Mouse (Mus musculus): ENCODE results near the gene Cul7. TPM values are rescaled to one million over a fixed set of nuclear protein-coding genes. Genes with fewer than 3 reads are reported as not detected.
A peak's percentile ranks its signal among the peaks of the same experiment; 100 is the strongest.

Gene Cul7
- 30.2 and 34.0 TPM in 2 replicates for polyA plus RNA-seq (2012; rRNA removed)

DNA sequence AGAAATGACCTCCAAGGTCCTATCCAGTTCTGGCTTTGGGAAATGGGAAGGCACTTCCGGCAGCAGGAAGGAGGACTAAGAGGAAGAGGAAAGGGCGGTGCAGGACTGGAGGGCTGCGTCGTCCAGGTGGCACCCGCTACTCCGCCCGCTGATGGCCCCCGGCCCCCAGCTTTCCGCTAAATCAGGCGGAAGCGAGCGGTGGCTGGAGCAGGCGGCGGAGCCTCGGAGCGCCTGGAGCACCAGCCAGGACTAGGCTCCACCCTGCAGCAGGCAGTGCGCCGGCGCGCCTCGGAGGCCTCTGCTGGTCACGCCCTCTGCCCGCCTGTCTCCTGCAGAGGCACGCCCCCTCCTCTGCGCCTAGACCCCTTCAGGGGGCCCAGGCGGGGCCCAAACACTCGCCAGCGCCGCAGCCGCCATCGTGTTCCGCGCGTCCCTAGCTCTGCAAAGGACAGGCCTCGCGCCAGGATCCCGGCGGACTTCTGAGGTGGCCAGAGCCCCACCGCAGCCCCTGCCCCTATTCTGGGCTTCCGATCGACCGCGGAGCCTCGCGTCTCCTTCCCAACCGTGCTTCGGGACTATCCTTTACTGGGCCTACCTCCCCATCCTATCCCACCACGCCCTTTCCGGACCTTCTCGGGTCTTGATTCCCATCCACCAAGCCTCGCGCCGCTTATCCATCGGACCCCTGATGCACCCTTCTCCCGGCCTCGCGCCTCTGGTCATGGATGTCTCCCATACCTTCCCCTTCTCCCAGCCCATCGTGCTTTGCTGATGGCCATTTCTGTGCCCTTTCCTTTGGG, at the start of gene Cul7:
TSS of gene Cul7 (plus strand) at position 106 of the 800 bp plus-strand sequence.
- H3K27me3 ChIP-seq (replicated peaks; ENCODE audit: control insufficient read depth, insufficient read depth, low read length), result no peaks in the 10 kb centered on the region
- H3K27ac ChIP-seq (ENCODE audit: insufficient read depth, low read depth, low read length), result peak within 1 kb of the TSS; percentile 72
- H3K4me1 ChIP-seq (ENCODE audit: control insufficient read depth, insufficient read depth, low read length), result peaks cover 2% of the 10 kb centered on the region
- WGBS, result under 1% methylated on average over 58 of the region's 58 CpGs
- TF ChIP-seq POLR2A (IDR thresholded peaks at IDR 0.05; ENCODE audit: low read depth, low read length) (peak; percentile 28), CTCF (conservative IDR thresholded peaks at IDR 0.05; ENCODE audit: insufficient read depth, insufficient read length, low read depth, low read length) (no peak)
- H3K36me3 ChIP-seq (ENCODE audit: control insufficient read depth, insufficient read depth, low read length), result no peaks in the 10 kb centered on the region
- DNase-seq, result peak; percentile 95
- H3K4me3 ChIP-seq (ENCODE audit: insufficient read depth, low read depth, low read length), result peak within 1 kb of the TSS; percentile 42

DNA sequence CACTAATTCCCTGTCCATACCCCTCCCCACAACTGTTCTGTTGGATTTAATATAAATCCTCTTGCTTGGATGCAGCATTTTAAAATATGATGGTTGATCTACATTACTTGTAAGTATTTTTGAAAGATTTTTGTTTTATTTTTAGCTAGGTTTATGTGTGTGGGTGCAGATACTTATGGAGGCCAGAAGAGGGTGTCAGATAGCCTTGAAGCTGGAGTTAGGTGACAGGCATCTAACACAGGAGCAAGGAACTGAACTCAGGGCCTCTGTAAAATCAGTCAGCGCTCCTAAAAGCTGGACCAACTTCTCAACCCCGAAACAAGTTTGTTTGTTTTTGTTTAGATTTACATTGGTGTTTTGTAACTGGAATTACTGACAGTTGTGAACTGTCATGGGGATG, 49.6 kb upstream of the Cul7 start:
- WGBS, result 88% methylated on average over 2 of the region's 2 CpGs

DNA sequence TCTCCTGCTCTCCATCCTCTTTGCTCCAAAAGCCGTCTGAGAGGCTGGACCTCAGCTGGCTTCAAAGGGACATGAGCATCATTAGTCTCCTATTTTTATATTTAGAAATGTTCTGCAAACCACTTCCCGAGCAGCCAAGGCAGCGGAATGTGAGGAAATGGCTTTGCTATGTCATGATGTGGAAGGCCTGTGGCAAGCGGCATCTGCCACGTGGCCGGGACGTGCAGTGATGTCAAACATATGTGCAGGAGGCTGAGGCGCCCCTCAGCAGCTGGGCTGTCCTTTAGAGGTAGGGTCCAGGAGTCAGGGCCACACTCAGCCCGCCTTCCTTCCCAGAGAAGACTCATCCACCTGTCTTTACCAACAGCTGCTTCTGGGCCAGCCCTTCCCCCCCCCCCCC, 47.9 kb upstream of the Cul7 start:
- H3K4me1 ChIP-seq (ENCODE audit: control insufficient read depth, insufficient read depth, low read length), result no peaks in the 10 kb centered on the region
- no peak overlapping the region for H3K4me3 ChIP-seq (ENCODE audit: insufficient read depth, low read depth, low read length)
- H3K27me3 ChIP-seq (replicated peaks; ENCODE audit: control insufficient read depth, insufficient read depth, low read length), result no peaks in the 10 kb centered on the region
- WGBS, result 55% methylated on average over 9 of the region's 9 CpGs
- H3K27ac ChIP-seq (ENCODE audit: insufficient read depth, low read depth, low read length), result no peak overlapping the region
- H3K36me3 ChIP-seq (ENCODE audit: control insufficient read depth, insufficient read depth, low read length), result no peaks in the 10 kb centered on the region
- TF ChIP-seq POLR2A (IDR thresholded peaks at IDR 0.05; ENCODE audit: low read depth, low read length) (no peak), CTCF (conservative IDR thresholded peaks at IDR 0.05; ENCODE audit: insufficient read depth, insufficient read length, low read depth, low read length) (no peak)
- peak; percentile 39 for DNase-seq

More for the DNA sequence above, 49.6 kb upstream of the Cul7 start:
- no peak overlapping the region for H3K4me3 ChIP-seq (ENCODE audit: insufficient read depth, low read depth, low read length)
- TF ChIP-seq CTCF (conservative IDR thresholded peaks at IDR 0.05; ENCODE audit: insufficient read depth, insufficient read length, low read depth, low read length) (peak; percentile 19; the same call in 1 of the 2 replicates), POLR2A (IDR thresholded peaks at IDR 0.05; ENCODE audit: low read depth, low read length) (no peak)
- no peak for DNase-seq
- H3K36me3 ChIP-seq (ENCODE audit: control insufficient read depth, insufficient read depth, low read length), result no peaks in the 10 kb centered on the region
- H3K4me1 ChIP-seq (ENCODE audit: control insufficient read depth, insufficient read depth, low read length), result no peaks in the 10 kb centered on the region
- H3K27me3 ChIP-seq (replicated peaks; ENCODE audit: control insufficient read depth, insufficient read depth, low read length), result no peaks in the 10 kb centered on the region
- no peak overlapping the region for H3K27ac ChIP-seq (ENCODE audit: insufficient read depth, low read depth, low read length)

DNA sequence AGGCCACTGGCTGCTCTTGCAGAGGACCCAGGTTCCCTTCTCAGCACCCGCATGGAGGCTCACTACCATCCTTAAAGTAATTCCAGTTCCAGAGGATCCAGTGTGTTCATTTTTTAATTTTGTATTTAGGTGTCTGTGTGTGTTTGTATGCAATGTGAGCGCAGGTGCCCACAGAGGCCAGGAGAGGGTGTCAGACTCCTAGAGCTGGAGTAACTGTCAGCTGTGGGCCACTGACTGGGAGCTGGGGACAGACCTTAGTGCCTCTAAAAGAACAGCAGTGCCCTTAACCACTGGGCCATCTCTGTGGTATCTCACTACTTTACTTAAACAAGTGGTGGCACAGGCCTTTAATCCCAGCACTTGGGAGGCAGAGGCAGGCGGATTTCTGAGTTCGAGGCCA, 46.9 kb upstream of the Cul7 start:
- WGBS, result 97% methylated on average over 4 of the region's 4 CpGs
- DNase-seq, result no peak

DNA sequence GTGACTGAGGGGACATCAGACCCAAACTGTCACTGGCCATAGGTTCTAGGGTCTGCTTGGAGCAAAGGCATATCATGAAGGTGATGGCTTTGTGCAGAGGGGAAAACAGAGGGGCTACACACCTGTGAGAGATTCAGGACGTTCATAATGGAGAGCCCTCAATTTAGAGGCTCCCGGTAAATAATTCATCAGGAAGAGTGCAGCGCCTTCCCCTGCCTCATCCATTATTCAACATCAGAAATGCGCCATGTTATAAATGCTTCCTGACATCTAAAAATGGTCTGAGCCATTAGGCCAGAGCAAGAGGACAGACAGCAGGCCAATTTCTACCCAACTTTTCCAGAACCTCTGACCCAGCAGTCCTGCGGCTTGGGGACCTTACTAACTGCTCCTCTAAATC, 45.0 kb upstream of the Cul7 start:
- no peaks in the 10 kb centered on the region for H3K27me3 ChIP-seq (replicated peaks; ENCODE audit: control insufficient read depth, insufficient read depth, low read length)
- H3K4me1 ChIP-seq (ENCODE audit: control insufficient read depth, insufficient read depth, low read length), result no peaks in the 10 kb centered on the region; the same call in 1 of the 2 replicates
- TF ChIP-seq CTCF (conservative IDR thresholded peaks at IDR 0.05; ENCODE audit: insufficient read depth, insufficient read length, low read depth, low read length) (no peak), POLR2A (IDR thresholded peaks at IDR 0.05; ENCODE audit: low read depth, low read length) (no peak)
- H3K4me3 ChIP-seq (ENCODE audit: insufficient read depth, low read depth, low read length), result no peak overlapping the region
- H3K36me3 ChIP-seq (ENCODE audit: control insufficient read depth, insufficient read depth, low read length), result no peaks in the 10 kb centered on the region
- 53% methylated on average over 5 of the region's 5 CpGs for WGBS
- H3K27ac ChIP-seq (ENCODE audit: insufficient read depth, low read depth, low read length), result no peak overlapping the region
- DNase-seq, result no peak

More for the DNA sequence above, 46.9 kb upstream of the Cul7 start:
- no peak overlapping the region for H3K4me3 ChIP-seq (ENCODE audit: insufficient read depth, low read depth, low read length)
- H3K4me1 ChIP-seq (ENCODE audit: control insufficient read depth, insufficient read depth, low read length), result no peaks in the 10 kb centered on the region
- TF ChIP-seq POLR2A (IDR thresholded peaks at IDR 0.05; ENCODE audit: low read depth, low read length) (no peak), CTCF (conservative IDR thresholded peaks at IDR 0.05; ENCODE audit: insufficient read depth, insufficient read length, low read depth, low read length) (no peak)
- H3K27me3 ChIP-seq (replicated peaks; ENCODE audit: control insufficient read depth, insufficient read depth, low read length), result no peaks in the 10 kb centered on the region
- H3K36me3 ChIP-seq (ENCODE audit: control insufficient read depth, insufficient read depth, low read length), result no peaks in the 10 kb centered on the region
- H3K27ac ChIP-seq (ENCODE audit: insufficient read depth, low read depth, low read length), result no peak overlapping the region

DNA sequence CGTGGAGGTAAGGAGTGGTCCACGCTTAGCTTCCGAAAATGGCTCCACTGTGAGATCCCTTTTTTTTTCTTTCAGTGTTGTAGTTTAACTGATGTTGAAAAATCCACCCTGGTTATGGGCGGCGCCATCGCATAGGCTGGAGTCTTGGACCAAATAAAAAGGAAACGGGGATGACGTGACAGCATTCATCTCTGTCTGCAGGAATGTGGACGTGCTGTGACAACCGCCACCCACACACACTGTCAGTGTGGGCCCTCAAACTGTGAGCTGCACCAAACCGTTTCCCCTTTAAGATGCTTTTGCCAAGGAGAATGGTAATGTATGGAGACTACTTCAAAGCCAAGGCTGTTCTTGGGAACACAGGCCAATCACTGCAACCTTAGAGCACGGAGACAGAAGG, 44.1 kb upstream of the Cul7 start:
- no peak for DNase-seq
- no peaks in the 10 kb centered on the region for H3K27me3 ChIP-seq (replicated peaks; ENCODE audit: control insufficient read depth, insufficient read depth, low read length)
- peaks cover 5% of the 10 kb centered on the region; the same call in 1 of the 2 replicates for H3K4me1 ChIP-seq (ENCODE audit: control insufficient read depth, insufficient read depth, low read length)

DNA sequence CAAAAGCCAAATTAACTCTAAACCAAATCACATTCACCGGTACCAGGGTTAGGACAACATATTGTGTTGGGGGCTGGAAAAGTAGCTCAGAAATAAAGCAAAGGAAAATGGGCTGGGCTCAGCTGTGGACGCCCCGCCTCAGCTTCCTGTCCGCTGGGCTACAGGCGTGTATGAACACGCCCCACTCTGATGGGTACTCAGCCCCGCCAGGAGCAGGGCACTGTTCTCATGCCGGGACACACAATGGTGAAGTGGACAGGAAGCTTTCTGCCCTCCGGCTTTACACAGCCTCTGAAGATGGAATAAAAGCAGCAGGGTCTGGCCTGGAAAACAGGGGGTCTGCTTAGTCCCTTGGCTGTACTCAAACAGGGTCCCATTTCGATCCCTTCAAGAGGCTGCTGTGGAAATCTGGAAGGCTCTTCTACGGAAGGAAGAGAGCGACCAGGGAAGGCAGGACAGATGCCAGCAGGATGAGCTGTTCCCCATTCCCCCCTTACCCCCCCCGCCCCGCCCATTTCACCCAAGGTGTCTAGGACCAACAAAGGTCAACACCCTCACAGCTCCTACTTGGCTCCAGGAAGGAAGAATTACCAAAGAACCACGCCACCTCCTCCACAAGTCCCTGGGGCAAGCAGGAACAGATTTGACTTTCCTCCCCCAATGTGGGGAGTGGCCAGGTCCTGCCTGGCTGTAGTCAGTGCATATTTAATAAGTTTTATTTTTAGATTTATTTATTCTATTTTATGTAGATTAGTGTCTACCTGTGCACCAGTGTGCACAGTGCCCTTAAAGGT, 40.2 kb upstream of the Cul7 start:
- peak; percentile 34 for TF ChIP-seq POLR2A (IDR thresholded peaks at IDR 0.05; ENCODE audit: low read depth, low read length)
- no peak for TF ChIP-seq CTCF (conservative IDR thresholded peaks at IDR 0.05; ENCODE audit: insufficient read depth, insufficient read length, low read depth, low read length)
- Histone ChIP-seq H3K4me3 (ENCODE audit: insufficient read depth, low read depth, low read length) (peak overlapping the region; percentile 29; the same call in 1 of the 2 replicates), H3K27ac (ENCODE audit: insufficient read depth, low read depth, low read length) (no peak overlapping the region; the same call in 1 of the 2 replicates), H3K4me1 (ENCODE audit: control insufficient read depth, insufficient read depth, low read length) (peaks cover 16% of the 10 kb centered on the region), H3K36me3 (ENCODE audit: control insufficient read depth, insufficient read depth, low read length) (no peaks in the 10 kb centered on the region), H3K27me3 (replicated peaks; ENCODE audit: control insufficient read depth, insufficient read depth, low read length) (no peaks in the 10 kb centered on the region)
- DNase-seq, result peak; percentile 68
- 22% methylated on average over 15 of the region's 15 CpGs for WGBS

More for the DNA sequence above, 44.1 kb upstream of the Cul7 start:
- TF ChIP-seq POLR2A (IDR thresholded peaks at IDR 0.05; ENCODE audit: low read depth, low read length) (no peak), CTCF (conservative IDR thresholded peaks at IDR 0.05; ENCODE audit: insufficient read depth, insufficient read length, low read depth, low read length) (no peak)
- H3K36me3 ChIP-seq (ENCODE audit: control insufficient read depth, insufficient read depth, low read length), result no peaks in the 10 kb centered on the region
- H3K4me3 ChIP-seq (ENCODE audit: insufficient read depth, low read depth, low read length), result no peak overlapping the region
- WGBS, result 81% methylated on average over 12 of the region's 12 CpGs
- no peak overlapping the region for H3K27ac ChIP-seq (ENCODE audit: insufficient read depth, low read depth, low read length)

Data from kidney, adult 2 months (tissue).